Mouse (Mus musculus): ENCODE data around the gene Ttc30a1. TPM values are rescaled to one million over a fixed set of nuclear protein-coding genes. Genes with fewer than 3 reads are reported as not detected.
A peak's percentile ranks its signal among the peaks of the same experiment; 100 is the strongest.
"Not testable (repeated sequence)": the region's sequence is repeated elsewhere in the genome, so short reads cannot be mapped to it uniquely, and the experiment has no call there.

Ttc30a1 gene
- polyA plus RNA-seq, 1 experiment, result 0.57 TPM

DNA sequence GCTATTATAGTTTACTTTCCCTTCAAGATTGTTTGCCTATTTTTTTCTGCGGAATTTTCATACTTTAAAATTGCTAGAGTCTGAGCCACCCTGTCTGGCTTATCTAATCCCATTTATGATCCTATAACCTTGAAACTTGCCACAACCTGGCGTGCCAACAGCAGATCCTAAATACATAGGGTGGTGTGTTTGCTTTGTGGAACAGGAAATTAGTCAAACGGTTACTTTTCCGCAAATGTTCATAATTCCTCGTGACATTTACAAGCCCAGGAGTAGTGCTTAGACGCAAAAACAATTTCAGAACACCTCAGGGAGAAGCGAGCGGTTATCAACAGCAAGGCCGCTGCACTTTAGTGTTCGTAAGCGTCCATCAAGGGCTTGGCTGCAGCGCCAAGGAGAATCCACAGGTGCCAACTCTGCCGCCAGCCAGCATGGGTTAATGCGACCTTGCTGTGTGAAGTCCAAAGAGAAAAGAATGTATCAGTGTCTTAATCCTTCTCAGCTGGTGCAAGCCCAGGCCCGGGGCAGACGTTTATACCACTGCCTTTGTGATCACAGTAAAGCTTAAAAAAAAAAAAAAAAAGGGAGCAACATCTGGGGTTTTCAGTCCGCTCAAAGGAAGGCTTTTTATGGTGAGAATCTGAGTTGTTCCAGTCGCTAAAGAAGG lies 22.5 kb downstream of the Ttc30a1 start:
- Histone ChIP-seq H3K4me1 (ENCODE audit: control insufficient read depth, insufficient read depth, low read length) (no peaks in the 10 kb centered on the region), H3K27ac (ENCODE audit: control insufficient read depth, insufficient read depth, low read depth, low read length, poor library complexity) (no peak overlapping the region), H3K4me3 (replicated peaks; ENCODE audit: control insufficient read depth, low read depth, low read length) (no peak overlapping the region)
- 58% methylated on average over 18 of the region's 18 CpGs for WGBS
- TF ChIP-seq POLR2A (IDR thresholded peaks at IDR 0.05; ENCODE audit: borderline replicate concordance, control insufficient read depth, low read depth, low read length) (no peak), CTCF (IDR thresholded peaks at IDR 0.05; ENCODE audit: control insufficient read depth, insufficient read depth, low read length) (no peak)

DNA sequence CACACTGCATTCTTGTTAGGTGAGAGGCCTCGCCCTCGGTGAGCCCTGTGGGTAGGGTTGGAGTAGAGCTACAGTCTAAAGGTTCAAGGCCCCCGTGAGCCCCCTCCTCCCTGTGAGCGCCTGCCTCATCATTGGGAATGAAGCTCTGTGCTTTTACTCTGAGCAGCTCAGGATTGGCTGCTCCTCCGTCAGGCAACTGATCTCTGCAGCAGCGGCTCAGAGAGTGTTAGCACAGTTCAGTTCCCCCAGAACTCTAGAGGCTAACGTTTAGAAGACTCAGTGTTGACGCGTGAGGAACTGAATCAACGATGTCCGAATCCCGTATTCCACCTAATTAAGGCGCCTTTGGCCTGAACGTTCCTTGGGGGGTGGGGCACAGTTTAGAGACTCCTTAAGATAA lies 26.1 kb downstream of the Ttc30a1 start:
- no peak overlapping the region for H3K27ac ChIP-seq (ENCODE audit: control insufficient read depth, insufficient read depth, low read depth, low read length, poor library complexity)
- TF ChIP-seq CTCF (IDR thresholded peaks at IDR 0.05; ENCODE audit: control insufficient read depth, insufficient read depth, low read length) (no peak), POLR2A (IDR thresholded peaks at IDR 0.05; ENCODE audit: borderline replicate concordance, control insufficient read depth, low read depth, low read length) (no peak)
- no peaks in the 10 kb centered on the region for H3K4me1 ChIP-seq (ENCODE audit: control insufficient read depth, insufficient read depth, low read length)
- no peak overlapping the region for H3K4me3 ChIP-seq (replicated peaks; ENCODE audit: control insufficient read depth, low read depth, low read length)
- WGBS, result 80% methylated on average over 14 of the region's 14 CpGs

DNA sequence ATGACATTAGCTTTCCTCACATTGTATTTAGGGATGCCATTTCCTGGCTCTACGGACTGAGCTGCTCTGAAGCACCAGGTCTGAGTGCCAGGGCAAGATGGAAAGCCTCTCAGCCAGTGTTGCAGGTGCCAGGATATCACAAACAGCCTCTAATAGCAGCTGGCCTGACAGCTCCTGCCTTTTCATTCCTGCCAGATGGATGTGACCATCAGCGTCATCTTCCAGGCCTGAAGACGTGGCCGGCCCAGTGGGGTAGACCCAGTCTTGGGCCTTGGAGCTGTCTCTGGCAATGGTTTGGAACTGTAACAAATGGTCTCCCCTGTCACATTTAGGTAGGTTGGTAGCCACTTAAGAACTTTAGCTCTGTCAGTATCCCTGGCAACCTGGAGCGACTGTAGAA lies 28.4 kb downstream of the Ttc30a1 start:
- H3K27ac ChIP-seq (ENCODE audit: control insufficient read depth, insufficient read depth, low read depth, low read length, poor library complexity), result no peak overlapping the region
- no peaks in the 10 kb centered on the region for H3K4me1 ChIP-seq (ENCODE audit: control insufficient read depth, insufficient read depth, low read length)
- no peak for TF ChIP-seq POLR2A (IDR thresholded peaks at IDR 0.05; ENCODE audit: borderline replicate concordance, control insufficient read depth, low read depth, low read length)
- no peak for TF ChIP-seq CTCF (IDR thresholded peaks at IDR 0.05; ENCODE audit: control insufficient read depth, insufficient read depth, low read length)
- H3K4me3 ChIP-seq (replicated peaks; ENCODE audit: control insufficient read depth, low read depth, low read length), result no peak overlapping the region
- WGBS, result 88% methylated on average over 5 of the region's 5 CpGs

DNA sequence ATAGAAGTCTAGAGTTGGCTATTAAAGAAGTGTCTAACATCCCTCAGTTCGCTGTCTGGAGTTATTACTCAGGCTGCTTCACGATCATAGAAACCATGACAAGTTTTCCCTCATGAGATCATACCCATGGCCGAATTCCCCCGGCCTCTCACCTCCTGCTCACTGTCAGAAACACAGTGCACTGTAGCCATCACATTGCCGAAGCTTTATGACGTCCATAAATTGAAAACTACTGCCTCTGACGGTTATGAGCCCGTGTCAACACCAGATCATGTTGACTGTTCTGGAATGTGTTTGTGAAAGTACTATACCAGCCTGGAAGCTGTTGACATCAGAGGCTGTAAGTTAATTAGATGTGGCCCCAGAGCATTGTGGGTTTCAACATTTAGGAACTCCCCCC lies 31.1 kb downstream of the Ttc30a1 start:
- no peak overlapping the region for H3K4me3 ChIP-seq (replicated peaks; ENCODE audit: control insufficient read depth, low read depth, low read length)
- WGBS, result 79% methylated on average over 8 of the region's 8 CpGs
- TF ChIP-seq POLR2A (IDR thresholded peaks at IDR 0.05; ENCODE audit: borderline replicate concordance, control insufficient read depth, low read depth, low read length), result no peak
- no peak for TF ChIP-seq CTCF (IDR thresholded peaks at IDR 0.05; ENCODE audit: control insufficient read depth, insufficient read depth, low read length)

DNA sequence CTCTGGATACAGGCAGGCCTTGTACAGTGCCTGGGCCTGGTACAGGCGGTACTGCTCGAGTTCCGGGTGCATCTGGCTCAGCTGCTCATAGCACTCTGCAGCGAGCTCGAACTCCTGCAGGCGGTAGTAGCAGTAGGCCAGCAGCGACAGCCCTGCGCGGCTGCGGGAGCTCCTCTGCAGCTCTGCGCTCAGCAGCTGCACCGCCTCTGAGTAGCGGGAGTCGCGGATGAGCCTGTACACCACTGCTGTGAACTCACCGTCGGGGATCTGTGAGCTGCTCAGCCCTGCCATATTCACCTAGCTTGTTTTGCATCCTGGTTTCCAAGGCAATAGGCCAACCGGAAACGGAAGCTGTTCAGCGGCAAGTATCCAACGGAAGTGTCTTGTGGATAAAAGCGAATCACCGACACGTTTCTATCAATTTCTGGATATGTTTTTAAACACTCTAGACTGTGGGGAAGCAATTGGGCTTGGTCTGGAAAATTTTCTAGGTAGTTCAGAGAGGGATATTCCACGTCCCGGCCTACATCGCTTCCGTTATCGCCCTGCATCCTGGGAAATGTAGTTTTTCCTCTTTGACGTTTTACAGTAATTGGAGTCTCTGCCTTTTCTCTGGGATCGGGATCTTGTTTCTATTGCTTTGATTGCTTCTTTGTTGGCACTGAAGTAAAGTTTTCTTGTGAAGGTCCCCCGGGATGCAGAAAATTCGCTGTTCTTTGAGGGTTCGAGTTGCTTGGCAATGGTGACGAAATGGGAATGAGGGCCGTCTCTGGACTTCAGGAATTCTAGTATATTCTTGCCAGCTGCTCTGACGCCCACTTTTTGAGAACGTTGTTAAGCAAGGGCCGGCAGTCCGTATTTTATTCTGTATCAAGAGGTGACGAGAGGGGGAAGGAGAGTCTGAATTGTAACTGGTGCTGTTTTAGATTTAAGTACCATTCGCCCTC lies 43.4 kb downstream of the Ttc30a1 start, which contains the start of gene Ttc30b:
TSS of gene Ttc30b (minus strand) at position 469 of the 947 bp plus-strand sequence.
- TF ChIP-seq POLR2A (IDR thresholded peaks at IDR 0.05; ENCODE audit: borderline replicate concordance, control insufficient read depth, low read depth, low read length), result no peak
- TF ChIP-seq CTCF (IDR thresholded peaks at IDR 0.05; ENCODE audit: control insufficient read depth, insufficient read depth, low read length), result no peak

More for the DNA sequence above, 31.1 kb downstream of the Ttc30a1 start:
- Histone ChIP-seq H3K27ac (ENCODE audit: control insufficient read depth, insufficient read depth, low read depth, low read length, poor library complexity) (no peak overlapping the region), H3K4me1 (ENCODE audit: control insufficient read depth, insufficient read depth, low read length) (no peaks in the 10 kb centered on the region)

DNA sequence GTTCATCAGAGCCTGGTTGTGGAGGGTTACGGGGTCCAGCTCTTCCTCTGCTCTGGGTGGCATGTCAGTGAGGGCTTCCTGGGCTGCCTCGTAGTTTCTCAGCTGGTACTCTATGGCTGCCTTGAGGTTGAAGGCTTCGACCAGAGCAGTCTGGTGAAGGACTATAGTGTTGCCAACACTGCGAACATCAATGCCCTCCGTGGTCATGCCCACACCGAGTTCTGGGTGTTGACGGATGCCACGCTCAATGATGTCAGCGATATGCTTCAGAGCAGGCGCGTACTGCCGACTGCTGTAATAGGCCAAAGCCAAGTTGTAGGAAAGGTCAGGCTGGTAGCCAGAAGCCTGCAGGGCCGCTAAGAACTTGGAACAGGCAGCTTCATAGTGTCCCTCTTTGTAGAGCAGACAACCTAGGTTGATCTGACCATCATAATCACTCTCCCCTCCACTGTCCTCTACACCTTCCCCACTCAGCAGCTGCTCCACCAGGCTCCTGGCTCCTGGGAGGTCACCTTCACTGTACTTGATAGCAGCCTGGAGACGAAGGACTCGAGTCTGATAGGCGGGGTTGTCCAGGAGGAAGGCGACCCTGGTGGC lies 44.1 kb downstream of the Ttc30a1 start:
- not testable (repeated sequence) for H3K4me1 ChIP-seq (ENCODE audit: control insufficient read depth, insufficient read depth, low read length); H3K27ac ChIP-seq (ENCODE audit: control insufficient read depth, insufficient read depth, low read depth, low read length, poor library complexity); H3K4me3 ChIP-seq (replicated peaks; ENCODE audit: control insufficient read depth, low read depth, low read length)
- WGBS, result 78% methylated on average over 15 of the region's 17 CpGs

More for the DNA sequence above, 43.4 kb downstream of the Ttc30a1 start, which contains the start of gene Ttc30b:
- Histone ChIP-seq H3K4me3 (replicated peaks; ENCODE audit: control insufficient read depth, low read depth, low read length) (peak within 1 kb of the TSS; percentile 72), H3K4me1 (ENCODE audit: control insufficient read depth, insufficient read depth, low read length) (no peaks in the 10 kb centered on the region; the same call in 1 of the 2 replicates), H3K27ac (ENCODE audit: control insufficient read depth, insufficient read depth, low read depth, low read length, poor library complexity) (no peak within 1 kb of the TSS)
- WGBS, result 5% methylated on average over 42 of the region's 42 CpGs

DNA sequence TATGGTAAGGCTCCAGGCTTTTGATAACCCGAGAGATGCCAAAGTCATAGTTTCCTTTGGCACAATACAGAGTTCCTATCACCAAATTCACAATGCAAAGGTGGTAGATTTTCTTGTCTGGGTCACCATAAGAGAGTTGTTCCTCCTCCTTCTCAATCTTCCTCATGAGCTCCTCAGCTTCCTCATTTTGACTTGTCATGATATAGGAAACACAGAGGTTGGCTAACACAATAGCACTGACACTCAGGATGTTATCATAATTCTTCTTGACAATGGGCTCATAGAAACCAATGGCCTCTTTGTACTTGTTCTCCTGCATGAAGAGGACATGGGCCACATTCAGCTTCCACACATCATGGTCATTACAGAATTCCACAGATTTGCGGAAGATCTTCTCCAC lies 45.1 kb downstream of the Ttc30a1 start:
- H3K27ac ChIP-seq (ENCODE audit: control insufficient read depth, insufficient read depth, low read depth, low read length, poor library complexity); H3K4me3 ChIP-seq (replicated peaks; ENCODE audit: control insufficient read depth, low read depth, low read length); H3K4me1 ChIP-seq (ENCODE audit: control insufficient read depth, insufficient read depth, low read length): not testable (repeated sequence)
- 74% methylated on average over 2 of the region's 2 CpGs for WGBS

DNA sequence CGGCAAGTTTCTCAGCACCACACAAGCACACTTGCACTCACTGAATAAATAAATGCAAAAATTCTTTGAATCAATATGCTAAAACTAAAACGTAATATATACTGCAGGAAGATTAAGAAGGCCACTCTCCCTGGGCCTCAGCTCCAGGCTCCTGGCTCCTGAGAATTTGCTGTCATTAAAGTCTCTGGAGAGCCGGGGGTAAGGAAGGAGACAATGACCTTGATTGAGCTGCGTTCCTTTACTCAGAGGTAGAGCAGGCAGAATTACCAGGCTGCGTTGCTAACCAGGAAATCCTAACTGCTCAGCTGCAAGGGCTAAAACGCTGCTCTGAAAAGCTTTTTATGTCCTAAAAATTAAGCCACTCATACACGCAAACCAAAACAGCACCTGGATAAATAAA lies 48.2 kb downstream of the Ttc30a1 start:
- WGBS, result 69% methylated on average over 7 of the region's 7 CpGs
- Histone ChIP-seq H3K27ac (ENCODE audit: control insufficient read depth, insufficient read depth, low read depth, low read length, poor library complexity) (no peak overlapping the region), H3K4me3 (replicated peaks; ENCODE audit: control insufficient read depth, low read depth, low read length) (no peak overlapping the region), H3K4me1 (ENCODE audit: control insufficient read depth, insufficient read depth, low read length) (no peaks in the 10 kb centered on the region; the same call in 1 of the 2 replicates)
- TF ChIP-seq POLR2A (IDR thresholded peaks at IDR 0.05; ENCODE audit: borderline replicate concordance, control insufficient read depth, low read depth, low read length) (no peak), CTCF (IDR thresholded peaks at IDR 0.05; ENCODE audit: control insufficient read depth, insufficient read depth, low read length) (no peak)

Data from bone marrow, adult 2 months (tissue).